Mouse (Mus musculus) gastrocnemius, postnatal 10 days (tissue): ENCODE measurements around the gene Sult6b2. TPM values are rescaled to one million over a fixed set of nuclear protein-coding genes. Genes with fewer than 3 reads are reported as not detected.

Experiments
- DNase-seq: peaks from one replicate; pipeline ENCODE4 v3.0.0; 2021; ENCODE audit warnings: mixed read lengths
- long read RNA-seq, 2 experiments: library from polyadenylated mRNA; stranded (forward); transcript quantifications; one replicate each; pipeline ENCODE4 v2.0.0; 2021
- total RNA-seq, 2 experiments: library from RNA; stranded (reverse); gene quantifications; 2 replicates each; pipeline ENCODE4 v1.2.3; 2021

Gene Sult6b2
- not detected for total RNA-seq
- long read RNA-seq, experiment 1: 0 reads
- long read RNA-seq, experiment 2: 0 reads

DNA sequence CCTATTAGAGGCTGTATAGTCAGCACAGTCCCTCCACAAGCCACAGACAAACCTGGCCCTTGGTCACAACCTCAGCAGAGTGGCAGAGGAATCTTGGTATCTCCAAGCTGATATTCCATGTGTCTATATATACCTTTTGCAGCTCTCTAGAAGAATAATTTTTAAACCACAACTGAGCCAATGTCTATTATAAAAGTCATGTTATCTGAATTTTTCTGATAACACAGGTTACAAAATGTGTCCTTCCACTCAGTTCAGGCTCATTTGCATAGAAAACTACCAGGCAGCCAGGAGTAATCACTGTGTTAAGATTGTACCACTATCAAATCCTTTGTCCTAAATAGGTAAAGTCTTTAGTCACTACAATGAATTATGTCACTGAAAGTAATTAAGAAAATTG, at the start of gene Sult6b2:
Sult6b2 (minus strand) TSS at position 101 of the 400 bp plus-strand sequence.
- DNase-seq: no peak

DNA sequence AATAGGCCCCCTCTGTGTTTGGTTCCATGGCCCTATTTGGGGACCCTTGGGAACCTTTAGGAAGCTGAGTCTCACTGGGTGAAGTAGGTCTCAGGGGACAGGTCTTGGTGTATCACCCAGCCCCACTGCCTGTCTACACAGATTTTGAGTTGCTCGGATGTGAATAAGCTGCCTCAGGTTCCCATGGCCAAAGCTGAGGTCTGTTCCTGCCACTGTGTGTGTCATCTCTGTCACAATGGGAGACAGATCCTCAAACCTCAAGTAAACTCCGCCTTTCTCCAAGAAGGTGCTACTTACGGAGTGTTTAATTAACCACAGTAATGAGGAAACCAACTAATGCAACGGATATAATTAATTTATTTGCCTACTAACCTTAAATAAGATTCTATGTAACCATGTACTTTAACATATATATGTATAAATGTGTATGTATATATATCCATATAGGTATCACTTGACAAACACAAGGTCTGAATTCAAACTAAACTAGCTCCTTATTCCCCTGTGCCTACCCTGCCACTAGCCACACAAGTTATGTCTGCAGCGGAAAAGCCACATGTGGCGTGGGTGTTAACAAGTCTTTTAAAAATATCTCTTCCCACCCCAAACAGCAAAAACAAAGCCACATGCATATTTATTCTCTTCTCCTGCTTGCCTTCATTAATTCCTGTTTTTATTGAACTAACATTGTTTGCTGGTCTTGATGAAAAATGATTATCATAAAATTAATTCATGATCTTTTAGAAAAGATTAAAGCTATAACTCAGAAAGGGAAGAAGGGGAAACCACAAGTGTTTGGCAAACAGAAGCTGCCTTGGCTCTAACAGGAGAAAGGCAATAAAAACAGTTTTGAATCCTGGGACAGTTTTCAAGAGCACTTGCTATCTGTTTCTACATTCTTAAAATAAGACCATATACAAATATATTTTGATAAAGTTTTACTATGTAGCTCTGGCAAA, 48.4 kb upstream of the Sult6b2 start:
- no peak for DNase-seq

DNA sequence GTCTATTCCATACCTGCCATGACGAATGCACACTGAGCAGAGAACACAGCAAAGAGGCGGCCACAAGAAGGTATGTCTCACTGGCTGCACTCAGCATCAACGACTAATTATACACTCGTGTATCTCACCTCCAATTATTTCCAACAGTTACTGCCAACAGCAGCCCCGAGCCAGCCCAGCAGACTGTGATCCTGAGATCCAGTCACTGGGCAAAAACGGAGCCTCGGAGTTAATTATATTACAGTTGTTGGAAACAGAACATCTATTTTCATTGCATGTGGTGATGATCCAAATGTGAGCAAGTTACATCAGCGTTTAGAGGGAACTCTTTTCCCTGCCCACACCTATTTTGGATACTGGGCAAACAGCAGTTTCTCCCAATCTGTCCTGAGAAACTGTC, 46.1 kb upstream of the Sult6b2 start:
- no peak for DNase-seq

DNA sequence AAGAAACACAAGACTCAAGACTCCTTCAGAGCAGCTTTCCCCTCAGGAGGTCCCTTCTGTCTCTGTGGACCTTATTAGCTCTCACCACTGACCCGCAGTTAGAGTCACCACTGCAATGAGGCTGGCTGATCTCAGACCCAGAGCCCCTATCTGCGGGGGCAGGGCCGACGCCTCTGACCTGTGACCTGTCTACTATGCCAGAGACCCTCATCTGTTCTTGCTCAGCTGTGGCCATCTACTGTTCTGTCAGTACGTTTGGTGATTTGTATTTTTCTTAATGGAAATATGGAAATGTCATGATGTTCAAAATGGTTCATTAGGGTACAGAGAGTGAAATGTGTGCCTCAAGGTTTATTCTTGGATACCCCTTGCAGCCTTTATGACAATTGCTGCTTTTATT, 45.0 kb upstream of the Sult6b2 start:
- DNase-seq: no peak

DNA sequence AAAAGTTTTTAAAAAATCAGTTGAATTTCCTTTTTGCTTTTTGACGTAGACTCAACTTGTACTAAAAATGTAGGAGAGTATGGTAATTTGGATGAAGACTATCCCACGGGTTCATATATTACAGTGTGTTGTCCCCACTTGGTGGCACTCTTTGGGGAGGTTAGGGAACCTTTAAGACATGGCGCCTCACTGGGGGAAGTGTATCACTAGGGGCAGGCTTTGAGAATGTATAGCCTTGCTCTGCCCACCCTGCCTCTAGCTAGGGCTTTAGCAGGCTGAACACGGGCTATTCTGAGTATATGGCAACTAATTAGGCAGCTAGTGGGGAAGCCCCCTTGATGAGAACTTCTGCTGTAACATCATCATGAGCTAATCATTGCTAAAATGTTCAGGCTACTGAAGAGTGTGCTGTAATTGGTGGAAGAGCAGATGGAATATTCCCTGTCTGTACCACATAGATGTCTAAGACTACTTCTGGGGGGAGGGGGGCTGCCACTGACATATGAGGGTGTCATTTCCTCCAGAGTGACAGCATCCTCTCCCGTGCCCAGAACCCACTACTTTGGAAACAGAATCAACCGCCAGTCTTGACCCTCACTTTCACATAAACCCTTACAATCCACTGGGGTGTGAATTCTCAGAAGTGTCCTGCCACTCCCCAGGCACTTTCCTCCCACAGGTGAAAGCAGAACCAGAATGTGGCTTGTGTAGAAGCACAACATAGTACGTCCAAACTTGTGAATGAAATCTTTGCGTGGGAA, 43.8 kb upstream of the Sult6b2 start:
- DNase-seq: no peak

DNA sequence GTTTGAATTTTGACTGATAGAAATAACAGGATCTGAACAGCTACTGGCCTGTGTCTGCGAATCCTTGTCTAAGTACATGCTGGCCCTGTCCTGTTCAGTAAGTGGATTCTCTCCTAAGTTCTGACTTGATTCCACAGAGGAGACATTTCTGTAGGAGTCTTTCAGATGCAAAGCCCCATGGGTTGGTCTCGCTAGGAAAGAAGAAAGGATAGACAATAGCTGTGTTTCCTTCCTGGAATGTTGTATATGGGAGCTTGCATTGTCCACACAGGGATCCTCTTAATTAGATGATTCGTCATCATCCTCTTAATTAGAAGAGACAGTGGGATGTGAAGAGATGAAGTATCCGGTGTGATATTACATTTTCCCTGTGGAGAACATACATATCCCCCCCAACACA, 42.6 kb upstream of the Sult6b2 start:
- DNase-seq: no peak

DNA sequence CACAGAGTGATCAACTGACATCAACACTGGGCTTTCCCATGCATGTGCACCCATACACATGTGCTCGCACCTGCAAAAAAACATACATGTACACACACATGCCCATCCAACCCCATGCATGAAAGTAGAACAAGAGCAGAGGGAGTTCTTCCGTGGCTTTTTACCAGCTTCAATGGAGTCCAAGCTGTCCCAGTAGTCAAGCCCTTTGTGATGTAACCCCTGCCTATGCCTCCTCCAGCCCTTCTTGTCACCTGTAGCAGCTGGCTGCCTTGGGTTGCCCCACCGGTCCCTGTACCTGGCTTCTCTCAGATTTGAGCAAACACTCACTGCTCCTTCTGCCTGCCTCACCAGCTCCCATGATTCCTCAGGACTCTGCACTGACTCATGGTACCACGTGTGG, 40.8 kb upstream of the Sult6b2 start:
- DNase-seq: no peak

DNA sequence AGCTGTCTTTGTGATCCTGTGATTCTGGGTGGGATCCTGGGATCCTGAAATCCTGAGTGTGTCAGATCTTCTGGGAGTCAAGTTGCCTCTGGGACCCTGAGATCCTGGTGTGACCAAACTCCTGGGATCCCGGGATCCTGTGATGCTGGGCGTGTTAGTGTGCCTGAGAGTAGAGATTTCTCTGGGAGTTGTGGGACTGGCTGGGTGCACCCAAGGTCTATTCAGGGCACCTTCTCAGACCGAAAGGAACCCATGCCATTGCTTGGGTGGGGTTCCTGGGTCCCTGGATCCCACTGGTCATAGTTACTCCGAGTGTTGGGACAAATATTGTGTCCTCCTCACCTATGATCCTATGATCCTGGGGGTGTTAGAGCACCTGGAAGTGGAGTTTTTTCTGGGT, 39.8 kb upstream of the Sult6b2 start:
- no peak for DNase-seq

DNA sequence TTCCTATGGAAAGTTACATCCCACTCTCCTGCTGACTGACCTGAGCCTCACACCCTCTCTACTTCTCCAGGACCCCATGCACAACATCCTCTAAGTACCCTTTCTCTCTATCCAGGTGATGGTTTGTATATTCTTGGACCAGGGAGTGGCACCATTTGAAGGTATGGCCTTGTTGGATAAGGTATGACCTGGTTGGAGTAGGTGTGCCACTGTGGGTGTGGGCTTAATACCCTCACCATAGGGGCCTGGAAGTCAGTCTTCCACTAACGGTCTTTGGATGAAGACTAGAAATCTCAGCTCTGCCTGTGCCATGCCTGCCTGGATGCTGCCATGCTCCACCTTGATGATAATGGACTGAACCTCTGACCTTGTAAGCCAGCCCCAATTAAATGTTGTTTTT, 34.2 kb upstream of the Sult6b2 start:
- no peak for DNase-seq

DNA sequence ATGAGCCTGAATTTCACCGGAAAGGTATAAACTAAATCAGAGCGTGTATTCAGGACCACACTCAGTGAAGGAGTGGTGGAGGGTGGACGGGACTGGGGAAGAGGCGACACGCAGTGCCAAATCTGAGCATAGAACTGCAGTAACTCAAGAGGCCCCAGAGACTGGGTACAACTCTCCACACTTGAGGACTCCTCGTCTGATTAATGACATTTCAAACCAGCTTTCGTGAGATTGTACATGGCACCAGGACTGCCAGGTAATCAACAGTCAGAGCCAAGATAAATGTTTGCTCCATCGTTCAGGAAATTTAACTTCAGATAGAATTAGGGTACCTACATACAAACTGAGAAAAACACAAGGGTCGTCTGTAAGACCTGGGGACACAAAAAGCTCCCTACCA, 33.0 kb upstream of the Sult6b2 start:
- DNase-seq: no peak

DNA sequence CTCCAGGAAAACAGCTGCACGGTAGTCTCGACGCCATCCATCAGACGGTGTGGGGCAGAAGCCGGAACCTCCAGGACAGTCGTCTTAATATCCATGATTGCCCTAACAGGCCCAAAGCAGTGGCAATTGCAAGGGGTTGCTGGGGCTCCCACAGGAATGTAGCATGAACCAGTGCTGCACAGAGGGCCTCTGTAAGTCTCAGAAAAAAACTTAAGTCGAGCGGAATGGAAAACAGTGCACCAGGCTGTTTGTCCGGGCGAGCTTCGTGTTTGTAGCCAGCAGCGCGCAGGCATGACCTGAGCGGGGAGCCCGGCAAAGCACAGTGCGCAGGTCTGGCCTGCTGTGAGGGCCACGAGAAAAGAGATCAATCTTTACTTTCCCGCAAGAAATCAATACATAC, 31.4 kb upstream of the Sult6b2 start:
- no peak for DNase-seq

DNA sequence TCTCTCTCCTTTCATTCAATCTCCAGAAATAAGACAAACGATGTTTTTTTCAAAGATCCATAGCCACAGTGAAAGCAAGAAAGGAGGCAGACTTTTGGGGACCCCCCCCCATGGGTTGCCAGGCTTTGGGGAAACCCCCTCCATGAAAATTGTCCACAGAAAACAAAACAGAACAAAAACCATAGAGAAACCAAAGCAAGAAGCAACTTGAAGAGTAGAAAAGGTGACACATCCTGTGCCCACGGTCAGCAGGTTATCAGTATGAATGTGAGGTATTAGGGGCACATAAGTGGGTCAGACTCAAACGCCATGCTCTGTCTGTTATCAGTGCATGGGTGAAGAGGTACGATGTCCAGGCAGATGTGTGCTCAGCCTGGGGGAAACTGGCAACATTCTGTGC, 30.6 kb upstream of the Sult6b2 start:
- no peak for DNase-seq

DNA sequence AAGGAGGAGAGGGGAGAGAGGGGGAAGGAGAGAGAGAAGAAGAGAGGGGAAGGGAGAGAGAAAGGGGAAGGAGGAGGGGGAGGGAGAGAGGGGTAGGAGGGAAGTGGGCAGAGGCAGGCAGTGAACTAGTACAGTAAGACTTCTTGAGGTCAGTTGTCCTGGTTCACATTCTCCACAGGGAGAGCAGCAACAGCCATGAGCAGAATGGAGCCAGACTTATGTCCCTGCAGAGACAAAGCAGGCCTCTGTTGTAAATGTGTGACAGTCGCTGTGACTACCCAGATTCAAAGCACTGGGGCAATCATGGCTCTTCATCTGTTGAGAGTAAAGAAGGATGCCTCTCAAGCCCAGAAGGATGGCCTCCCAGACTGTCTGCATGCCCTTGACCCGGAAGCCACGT, 27.4 kb upstream of the Sult6b2 start:
- DNase-seq: no peak

DNA sequence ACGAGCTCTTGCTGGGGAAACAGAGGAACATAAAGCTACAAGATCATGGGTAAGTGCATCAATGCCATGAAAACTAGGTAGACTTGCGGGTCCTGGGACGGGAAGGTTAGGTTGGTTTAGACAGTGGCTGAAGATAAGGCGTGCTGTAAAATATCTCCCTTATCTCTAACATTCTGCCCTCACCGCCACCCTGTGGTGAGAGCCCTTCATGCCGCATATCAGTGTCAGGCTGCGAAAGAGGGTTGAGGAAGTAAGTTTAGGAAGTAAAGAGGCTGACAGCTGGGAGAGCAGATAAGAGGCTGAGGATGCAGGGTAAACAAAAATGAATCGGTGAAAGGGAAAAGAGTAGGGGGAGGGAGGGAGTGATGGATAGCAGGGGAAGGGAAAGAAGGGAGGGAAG, 26.9 kb upstream of the Sult6b2 start:
- no peak for DNase-seq

DNA sequence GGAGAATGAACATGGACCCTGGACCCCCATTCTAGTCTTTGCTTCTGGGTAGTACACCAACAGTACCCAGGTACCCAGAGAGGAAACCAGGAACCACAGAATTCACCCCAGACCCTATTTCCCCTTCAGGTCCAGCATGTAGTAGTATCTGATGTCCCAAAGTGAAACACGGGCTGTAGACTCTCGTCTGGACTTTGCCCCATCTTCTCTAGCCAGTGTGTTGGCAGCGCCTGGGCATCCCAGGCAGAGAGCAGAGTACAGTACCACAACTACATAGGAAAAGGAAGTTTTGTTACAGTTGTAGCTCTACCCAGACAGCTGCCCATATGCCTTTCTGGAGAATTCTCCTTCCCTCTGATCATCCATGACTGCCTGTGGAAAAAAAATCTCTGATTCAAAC, 25.9 kb upstream of the Sult6b2 start:
- no peak for DNase-seq

DNA sequence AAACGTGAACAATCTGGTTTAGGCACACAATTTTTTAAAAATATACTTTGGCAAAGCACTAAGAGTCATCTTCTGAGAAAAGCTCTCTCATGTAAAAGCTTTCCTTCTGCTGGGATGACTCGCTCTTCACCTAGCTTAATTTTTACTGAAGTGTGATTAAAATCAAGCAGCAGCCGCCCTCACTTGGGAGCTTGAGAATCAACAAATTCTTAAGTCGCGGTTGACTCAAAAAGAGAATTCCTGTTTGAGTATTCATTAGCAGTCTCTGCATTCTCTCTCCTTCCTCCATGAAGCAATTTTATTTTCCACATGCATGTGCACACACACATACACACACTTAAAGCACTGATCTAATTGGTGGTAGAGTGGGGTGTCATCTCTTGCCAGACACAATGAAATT, 21.1 kb upstream of the Sult6b2 start:
- no peak for DNase-seq

DNA sequence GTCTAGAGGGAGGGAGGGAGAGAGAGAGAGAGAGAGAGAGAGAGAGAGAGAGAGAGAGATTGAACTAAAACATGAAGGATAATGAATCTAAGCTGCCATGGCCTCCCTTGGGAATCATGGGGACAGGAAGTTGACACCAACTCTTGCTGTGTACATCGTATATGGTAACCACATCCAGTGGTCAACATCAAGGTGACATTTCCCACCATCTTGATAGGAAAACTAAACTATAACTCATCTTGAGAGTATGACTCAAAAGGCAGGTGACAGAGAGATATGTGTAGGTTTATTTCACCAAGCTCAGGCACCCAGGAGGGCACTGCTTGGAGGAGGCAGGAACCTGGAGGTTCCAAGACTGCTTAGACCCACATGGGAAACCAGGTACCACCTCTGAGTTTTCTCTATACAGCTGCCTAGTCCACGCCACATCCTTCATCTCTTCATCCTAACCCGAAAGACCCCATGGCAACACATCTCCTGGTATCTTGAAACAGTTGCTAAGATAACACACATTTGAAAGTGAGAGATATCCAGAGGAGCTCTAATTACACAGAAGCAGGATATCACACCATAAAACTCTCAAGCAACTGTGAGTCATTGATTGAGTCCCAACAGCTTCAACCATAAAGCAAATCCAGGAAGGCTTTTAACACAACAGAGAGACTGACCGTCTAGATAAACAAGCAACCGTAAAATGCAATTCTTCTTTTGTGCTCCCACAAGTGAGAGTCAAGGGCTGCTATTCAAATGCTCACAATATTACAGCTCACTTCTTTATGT, 18.9 kb upstream of the Sult6b2 start:
- DNase-seq: no peak

DNA sequence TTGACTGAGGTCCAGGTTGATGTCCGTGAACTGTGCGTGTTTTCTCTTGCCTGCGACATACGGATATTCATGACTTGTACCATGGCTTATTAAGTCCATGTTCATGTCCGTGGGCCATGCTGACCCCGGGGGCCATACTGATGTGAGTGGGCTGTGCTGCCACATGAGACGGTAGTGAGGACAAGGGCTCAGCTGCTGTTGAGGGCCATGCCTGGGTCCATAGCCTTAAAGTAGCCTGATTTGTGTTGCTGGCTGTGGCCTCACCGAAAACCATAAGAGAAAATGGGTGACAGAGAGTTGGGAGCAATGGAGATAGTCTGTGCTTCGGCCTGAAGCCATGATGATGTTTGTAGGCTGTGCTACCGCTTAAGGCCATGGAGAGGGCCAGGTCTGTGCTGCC, 14.0 kb upstream of the Sult6b2 start:
- DNase-seq: no peak

DNA sequence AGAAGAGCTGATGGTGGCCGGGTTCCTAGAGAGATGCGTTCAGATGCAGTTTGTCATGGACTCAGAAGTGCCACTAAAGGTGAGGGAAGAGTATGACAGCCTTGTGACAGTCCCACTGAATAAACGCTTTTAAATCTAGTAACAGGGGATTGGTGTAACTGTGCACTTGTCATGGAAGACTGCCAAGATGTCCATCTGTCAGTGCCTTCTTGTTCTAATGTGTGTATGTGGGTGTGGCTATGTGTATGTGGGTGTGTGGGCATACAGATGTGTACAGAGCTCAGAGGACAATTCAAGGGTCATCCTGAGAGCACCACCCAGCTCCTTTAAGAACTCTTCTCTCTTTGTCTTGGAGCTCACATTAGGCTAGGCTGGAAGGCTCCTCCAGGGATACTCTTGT, 11.2 kb upstream of the Sult6b2 start:
- no peak for DNase-seq

DNA sequence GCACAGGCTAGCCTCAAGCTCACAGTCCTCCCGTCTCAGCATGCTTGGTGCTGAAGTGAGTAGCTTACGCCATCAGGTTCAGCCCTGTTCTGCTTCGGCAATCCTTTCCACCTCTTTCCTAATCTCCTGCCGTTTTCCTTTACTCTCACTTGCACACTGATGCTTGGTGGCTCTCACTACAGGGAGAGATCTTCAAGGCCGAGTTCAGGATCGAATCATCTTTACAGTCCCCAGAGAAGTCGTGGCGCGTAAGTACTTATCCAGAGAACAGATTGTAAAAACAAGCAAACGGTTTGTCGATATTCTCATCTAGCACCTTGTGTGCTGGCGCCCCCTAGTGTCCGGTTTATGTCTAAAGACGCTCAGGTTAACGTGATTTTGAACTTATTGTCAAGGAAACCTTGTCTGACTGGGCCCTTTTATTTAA, 10.2 kb upstream of the Sult6b2 start:
- peak; percentile 86 for DNase-seq

DNA sequence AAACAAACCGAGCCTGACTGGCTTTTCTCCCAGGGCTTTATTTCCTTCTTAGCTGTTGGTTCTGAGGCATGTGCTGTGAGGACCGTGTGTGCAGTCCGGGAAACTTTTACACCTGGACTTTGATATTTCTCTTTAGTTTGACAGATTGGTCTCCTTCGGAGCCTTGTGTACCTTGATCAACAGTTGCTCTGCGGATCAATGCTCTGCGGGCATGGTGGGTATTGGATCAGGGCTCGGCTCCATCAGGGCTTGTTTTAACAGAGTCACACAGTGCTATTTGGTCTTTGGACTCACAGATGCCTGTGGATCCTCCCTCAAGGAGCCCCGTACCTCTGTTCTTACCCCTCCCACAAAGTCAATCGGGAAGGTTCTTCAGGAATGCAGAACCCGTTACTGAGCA, 9.7 kb upstream of the Sult6b2 start:
- DNase-seq: no peak

DNA sequence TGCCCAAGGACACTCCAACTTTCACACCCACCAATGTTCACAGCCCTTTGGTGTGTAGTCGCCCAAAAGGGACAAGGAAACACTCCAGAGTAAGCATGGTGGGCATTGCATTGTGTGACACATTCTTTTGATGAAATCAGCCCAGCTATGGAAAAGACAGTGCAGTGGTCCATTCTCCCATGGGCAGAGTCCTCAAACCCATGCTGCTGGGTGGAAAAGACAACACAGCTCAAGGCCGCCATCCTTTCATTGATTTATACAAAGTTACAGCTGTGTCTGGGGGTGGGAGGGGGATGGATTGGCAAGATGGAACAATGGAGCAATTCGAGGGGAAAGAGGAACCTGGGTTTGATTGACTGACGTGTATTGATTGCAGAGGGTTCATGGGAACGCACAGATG, 8.7 kb upstream of the Sult6b2 start:
- no peak for DNase-seq

DNA sequence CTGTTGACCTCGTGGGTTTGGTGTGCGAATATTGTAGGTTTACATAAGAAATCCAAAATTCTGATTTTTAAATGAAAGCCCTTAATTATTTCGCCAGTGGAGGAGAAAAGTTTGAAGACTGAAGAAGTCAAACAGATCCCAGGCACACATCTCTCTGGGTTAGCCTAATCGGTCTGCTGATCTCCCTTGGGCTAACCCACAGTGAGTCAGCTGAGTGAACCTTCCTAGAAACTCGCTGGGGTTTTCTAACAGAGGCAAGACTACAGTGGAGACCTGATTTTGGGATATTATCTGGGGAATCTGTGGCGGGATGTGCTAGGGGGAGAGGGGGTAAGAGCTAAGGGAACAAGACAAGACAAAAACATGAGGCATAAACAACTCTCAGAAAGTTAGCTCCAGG, 5.9 kb upstream of the Sult6b2 start:
- no peak for DNase-seq
